Mouse (Mus musculus) lung, postnatal 25 days (tissue): ENCODE measurements at regions not wholly inside any gene's neighbourhood (a gene's known extent, or its start where the extent isn't known, plus 50 kb on each side); places are given as distances from the start of the nearest gene placed in this dataset.

Experiments used
- DNase-seq: peaks from one replicate; pipeline ENCODE4 v3.0.0; 2022; ENCODE audit warnings: low spot score

DNA sequence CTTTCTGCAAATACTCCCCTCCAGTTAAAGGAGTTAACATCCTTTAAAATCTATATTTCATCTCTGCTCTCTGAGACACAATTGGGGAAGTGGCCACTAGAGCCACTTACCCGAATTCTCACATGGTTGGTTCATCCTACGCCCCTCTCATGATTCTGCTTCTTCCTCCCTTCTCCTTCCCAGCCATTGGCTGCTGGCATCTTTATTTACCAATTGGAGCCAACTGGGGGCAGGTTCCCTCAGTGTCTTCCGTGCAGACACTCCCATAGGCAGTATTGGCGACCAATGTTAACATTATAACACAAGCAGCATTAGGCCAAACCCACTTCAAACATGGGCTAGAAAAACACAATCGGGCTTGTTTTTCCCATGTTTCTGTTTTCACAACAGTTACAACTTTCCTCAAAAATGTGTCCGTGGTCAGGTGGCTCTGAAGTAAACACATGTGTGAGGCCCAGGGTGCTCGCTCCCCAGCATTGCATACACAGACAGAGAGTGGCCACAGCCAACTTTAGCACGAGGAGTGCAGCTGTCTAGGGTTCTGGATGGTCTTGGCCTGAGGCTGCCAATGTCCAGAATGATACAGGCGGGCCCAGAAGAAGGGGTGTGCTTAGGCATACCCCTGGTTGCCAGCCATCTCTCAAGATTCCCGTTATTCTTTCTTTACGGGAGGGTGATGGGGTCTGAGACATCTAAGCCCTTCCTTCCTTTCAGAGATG lies 119.1 kb downstream of the Zfp706 start:
- DNase-seq, result no peak

DNA sequence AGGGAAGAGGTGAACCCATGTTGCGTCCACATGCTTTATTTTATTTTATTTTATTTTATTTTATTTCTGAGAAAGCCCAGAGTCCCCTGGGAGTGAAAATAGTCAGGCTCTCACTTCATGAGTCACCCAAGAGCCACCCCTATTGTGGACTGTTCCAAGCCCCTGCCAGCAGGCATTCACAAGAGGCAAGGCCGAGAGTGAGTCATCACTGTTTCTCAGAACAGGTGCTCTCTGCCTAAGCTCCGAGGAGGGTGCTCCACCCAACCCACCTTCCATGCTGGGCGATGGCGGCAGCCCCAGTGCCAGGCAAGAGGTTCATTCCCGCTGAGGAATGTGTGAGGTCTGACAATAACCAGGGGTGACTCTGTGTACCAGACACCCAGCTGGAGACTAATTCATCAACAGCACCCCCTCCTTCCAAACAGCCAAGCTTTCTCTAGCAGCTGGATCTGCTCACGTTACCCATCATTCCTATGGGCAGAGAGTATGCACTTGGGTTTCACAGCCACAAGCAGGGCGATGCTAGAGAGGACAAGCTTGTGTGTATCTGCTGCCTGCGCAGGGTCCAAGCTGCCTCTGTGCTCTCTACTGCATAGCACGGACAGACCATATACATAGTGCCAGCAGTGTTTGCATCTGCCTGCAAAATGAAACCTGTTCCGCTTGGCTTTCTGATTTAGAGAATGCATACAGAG lies 122.8 kb downstream of the Zfp706 start:
- DNase-seq, result peak; percentile 56

DNA sequence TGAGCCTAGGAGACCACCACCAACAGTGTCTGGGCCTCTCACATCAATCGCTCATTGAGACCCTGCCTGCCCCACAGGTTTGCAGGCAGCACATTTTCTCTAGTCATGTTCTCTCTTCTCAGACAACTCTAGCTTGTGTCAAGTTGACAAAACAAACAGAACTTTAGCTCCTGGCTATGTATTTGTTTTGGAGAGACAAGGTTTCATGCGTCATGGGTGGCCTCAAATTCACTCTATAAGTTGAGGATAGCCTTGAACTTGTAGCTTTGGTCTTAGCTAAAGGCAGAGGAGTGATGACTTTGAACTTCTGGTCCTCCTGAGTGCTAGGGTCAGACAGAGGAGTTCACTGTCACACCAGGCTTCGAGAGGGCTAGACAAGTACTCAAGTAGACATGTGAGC lies 123.5 kb downstream of the Zfp706 start:
- no peak for DNase-seq

DNA sequence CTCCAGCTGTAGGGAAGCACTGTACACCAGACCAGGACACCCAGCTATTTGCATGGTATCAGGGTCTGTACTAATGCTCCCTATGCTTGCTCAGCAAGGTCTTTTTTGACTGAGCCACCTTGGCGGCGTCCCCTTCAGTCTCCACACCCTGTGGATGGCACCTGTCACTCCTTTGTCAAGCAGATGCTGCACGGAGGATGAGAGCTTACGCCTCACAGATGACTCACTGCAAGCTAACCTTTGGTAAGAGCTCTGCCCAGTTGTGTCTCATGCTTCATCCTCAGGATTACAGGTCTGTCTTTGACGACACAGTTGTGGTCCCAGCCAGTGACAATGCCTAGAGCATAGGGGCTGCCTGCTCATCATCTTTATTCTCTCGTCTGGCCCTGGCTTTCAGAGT lies 124.4 kb downstream of the Zfp706 start:
- DNase-seq, result no peak

DNA sequence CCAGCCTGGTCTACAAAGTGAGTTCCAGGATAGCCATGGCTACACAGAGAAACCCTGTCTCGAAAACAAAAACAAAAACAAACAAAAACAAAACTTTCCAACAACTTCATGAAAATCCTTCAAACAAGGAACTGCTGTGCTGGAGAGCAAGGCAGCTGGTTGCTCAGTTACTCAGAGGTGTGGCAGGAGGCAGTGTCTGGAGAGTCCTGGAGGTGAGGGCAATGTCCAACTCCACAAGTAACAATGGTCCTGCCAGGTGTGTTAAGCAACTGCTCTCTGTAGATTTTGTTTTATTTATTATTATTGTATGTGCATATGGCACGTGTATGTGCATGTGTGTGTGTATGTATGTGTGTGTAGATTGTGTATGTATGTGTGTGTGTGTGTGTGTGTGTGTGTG lies 126.0 kb downstream of the Zfp706 start:
- DNase-seq, result no peak

DNA sequence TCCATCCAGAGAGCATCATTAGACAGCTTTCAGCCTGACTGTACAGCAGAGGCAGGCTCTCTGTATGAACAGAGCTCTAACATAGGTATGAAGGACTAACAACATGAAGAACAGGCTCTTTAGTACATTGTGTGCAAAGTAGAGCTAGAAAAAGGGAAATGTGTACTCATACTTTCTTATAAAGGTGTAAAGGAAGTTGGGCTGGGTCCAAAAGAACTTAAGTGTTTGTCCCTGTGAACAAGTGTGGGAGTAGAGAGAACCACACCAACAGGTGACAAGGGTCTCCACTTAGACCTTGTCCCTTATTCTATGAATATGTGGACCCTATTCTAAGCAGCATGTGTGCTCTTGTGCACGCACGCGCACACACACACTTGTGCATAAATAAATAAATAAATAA lies 127.0 kb downstream of the Zfp706 start:
- DNase-seq, result peak; percentile 58

DNA sequence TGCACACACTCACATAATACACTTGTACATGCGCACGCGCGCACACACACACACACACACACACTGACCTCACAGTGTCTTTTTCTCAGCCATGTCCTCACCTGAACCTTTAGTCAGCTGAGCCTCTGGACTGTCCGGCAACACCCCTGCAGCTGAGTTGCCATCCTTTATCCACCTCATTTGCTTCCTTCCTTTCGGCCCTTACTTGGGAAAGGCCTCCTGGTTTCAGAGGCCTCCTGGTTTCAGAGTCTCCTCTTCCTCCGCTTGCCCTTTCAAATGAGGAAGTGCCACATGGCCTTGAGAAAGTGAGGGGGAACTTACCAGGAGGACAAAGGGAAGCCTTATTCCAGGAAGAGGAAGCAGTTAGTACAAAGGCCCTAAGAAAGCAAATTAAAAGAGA lies 128.0 kb downstream of the Zfp706 start:
- peak; percentile 42 for DNase-seq

DNA sequence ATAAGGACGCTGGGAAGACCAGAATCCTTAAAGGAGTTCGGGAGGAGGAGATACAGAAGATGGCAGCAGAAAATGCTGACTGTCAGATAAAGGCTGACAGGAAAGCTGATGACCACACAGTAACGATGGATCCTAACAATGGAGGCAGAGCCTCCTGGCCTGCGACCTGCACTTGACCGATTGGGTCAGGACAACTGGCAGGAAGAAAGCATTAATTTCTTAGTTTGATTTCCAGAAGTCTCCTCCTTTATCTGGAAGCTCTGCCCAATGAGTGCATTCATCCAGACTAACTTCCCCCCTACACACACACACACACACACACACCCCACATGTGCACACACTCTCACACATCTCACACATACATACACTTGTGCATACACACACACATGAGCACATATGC lies 128.6 kb downstream of the Zfp706 start:
- no peak for DNase-seq

DNA sequence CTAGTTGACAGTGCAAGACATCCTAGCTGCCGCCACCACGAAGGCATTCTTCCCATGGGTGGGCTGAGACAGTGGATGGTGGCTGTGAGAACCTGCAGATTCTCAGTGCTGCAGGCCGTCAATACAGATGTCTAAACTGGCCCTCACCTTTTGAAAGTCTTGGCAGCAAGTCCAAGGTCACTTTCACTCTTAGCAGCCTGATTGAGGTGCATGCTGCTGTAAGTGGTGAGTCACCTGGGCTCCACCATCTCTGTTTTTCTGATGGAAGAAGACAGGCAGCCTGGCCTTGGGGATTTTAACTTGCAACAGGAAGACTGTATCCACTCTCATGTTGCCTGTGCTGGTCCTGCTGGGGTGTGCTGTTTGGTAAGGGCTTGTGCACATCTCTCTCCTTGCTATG lies 129.3 kb downstream of the Zfp706 start:
- DNase-seq, result no peak

DNA sequence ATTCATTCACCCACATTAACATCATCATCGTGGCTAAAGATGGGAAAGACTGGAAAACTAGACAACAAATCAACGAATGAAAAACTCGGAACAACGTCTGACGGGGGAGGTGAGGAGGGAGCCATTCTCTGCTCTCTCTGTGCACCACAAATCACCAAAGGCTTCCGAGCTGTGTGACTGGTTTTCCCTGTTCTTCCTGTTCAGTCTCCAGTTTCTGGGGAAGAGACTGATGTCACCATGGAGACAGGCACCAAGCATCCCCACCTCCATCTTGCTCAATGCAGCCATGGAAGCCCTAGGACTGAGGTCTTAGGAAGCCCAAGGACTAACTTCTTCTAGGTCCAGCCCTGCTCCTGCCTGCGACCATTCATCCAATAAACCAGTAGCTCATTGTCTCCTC lies 130.1 kb downstream of the Zfp706 start:
- DNase-seq, result no peak

DNA sequence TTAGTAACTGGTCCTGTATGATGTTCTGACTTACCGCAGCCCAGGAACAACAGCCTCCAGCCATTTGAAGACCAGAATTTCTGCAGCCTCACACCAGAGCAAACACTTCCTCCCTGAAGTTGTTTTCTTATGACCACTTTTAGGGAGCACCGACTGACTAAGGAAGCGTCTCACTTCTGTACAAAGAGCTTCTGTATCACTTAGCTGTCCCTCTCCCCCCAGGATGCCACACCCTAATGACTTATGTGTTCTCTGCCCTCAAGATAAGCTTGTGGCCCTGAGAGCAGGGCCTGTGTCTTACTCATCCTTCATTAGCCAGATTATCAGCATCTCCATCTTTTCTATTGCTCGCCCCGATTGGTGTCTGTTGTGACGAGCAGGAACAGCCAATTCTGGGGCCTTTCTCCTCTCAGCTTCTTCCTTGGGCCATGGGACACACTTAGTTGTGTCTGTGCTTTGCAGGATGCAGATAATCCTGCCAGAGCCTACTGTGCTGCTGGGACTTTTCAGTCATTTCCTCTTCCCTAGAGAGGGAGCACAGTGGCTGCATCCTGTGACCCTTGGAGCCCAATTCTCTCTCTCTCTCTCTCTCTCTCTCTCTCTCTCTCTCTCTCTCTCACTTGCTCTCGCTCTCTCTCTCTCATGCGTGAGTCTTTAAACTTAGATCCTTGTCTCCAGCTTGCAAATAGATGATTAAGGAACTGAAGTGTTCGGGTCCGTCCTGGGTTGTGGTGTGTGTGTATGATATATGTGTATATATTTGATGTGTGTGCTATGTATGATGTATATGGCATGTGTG lies 131.4 kb downstream of the Zfp706 start:
- peak; percentile 73 for DNase-seq

DNA sequence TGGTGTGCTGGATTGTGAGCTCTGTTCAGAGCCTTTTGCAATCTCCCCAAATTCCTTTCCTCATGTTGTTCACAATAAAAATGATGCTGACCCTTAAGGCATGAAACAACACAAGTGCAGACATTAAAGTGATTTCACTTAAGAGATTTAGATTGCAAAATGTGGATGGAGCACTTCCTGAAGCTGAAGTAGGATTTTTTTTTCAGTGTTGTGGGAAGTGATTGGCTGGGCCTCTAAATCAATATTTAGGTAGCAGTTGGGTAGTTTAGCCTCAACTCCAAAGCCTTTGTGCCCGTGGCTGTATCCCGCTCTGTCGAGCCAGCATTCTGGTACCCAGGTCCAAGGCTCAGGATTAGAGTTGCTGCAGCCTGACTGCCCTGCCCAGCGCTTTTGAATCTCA lies 133.0 kb downstream of the Zfp706 start:
- DNase-seq, result peak; percentile 54

DNA sequence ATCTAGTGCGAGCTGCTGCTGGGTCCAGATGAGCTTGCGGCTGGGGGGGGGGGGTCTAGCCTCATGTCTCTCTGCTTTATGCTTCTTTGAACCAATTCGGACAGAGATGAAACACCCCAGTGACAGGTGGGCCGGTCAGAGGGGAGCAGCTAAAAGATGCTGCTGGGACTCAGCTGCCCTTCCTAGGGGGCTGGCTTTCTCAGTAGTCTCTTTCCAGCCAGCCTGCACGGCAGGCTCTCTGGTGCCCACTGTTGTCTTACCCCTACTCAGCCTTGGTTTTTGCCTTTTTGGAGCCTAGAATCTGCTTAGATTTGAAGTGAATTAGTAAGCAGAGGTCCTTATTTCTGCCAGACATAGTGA lies 133.7 kb downstream of the Zfp706 start:
- no peak for DNase-seq

DNA sequence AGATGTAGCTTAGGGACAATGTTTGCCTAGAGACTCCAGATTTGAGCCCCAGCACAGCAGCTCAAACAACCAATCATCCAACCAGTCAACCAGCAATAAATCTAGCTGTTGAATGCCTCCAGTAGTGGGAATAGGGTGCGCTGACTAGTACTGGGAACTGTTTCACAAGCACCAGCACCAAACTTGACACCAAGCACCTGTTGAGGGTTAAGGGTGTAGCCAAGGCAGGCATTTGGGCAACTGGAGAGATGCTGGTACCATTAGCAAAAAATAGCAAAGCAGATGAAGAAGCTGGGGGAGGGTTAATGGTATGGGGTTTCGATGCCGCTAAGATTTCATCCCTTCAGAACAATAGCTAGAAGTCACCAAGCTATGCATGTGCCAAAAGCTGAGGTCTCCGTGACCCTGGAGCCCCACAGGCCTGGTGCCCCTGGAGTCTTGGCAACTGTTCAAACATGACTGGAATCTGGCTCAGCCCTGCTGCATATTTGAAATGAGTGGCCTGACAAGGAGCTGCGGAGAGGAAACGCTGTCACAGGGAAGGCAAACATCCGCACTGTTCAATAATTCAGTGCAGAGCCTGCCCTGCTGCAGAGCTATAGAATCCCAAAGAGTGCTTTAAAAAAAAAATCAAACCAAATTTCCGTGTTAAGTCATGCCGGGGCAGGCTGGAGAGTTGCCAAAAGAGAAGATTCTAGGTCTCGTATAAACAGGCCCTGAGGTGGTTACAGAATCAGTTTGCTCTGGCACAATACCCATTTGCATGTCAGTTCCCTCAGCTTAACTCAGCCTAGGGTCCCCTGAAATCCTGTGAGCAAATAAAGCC lies 134.3 kb downstream of the Zfp706 start:
- peak; percentile 92 for DNase-seq

DNA sequence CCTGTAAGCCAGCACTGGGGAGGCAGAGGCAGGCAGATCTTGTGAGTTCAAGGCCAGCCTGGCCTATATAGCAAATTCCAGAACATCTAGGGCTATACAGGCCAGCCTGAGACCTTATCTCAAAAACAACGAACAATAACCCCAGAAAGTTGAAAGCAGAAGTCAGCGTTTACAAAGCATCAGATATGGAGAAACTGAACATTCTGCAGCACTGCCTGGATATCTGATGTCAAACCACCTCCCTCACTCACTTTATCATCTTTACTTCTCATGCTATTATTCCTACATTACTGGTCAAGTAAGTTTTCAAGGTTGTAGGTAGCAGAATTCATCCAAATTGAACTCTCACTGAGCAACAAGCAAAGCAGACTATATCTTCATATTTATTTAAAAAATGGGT lies 135.0 kb downstream of the Zfp706 start:
- DNase-seq, result no peak

DNA sequence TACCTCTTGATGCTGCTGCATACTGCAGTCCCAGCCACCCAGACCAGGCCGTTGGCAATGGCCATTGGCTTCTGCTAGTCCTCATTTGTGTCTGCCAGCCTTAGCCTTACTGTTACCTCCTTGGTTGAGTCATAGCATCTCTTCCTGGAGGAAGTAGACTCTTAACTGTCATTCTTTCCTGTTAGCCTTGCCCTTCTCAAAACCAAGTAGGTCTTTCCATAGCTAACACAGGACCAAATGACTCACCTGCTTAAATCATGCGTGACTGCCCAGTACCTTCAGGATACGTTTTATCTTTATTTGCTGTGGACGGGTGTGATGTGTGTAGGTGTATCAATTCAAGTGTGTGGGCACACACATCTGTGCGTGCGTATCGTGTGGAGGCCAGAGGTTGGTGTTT lies 136.9 kb downstream of the Zfp706 start:
- no peak for DNase-seq

DNA sequence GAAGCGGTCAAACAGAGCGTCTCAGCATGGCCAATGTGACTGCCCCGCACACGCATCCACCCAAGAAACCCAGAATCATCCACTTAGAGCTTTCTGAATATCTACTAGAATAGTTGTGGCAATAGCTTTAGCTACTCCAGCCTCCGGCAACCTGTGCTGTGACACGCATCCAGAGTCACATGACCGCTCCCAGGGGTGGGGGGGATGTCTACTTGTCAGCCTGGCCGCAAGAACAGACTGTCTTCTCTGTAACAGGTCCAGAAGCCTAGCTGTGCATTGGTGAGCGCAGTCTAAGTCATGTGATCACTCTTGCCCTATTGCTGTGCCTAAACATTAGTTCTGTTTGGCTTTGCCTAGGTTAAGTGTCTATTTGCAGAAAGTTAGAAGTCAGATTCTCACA lies 137.5 kb downstream of the Zfp706 start:
- no peak for DNase-seq

DNA sequence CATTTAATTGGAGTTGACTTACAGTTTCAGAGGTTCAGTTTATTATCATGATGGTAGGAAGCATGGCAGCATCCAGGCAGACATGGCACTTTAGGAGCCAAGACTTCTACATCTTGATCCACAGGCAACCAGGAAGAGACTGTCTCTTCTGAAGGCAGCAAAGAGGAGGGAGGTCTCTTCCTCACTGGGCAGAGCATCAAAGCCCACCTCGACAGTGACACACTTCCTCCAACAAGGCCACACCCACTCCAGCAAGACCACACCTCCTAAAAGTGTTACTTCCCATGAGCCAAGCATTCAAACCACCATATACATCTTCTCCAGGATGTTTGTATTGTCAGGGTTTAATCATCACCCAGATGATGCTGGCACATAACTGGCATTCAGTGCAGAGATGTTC lies 141.5 kb downstream of the Zfp706 start:
- DNase-seq, result no peak

DNA sequence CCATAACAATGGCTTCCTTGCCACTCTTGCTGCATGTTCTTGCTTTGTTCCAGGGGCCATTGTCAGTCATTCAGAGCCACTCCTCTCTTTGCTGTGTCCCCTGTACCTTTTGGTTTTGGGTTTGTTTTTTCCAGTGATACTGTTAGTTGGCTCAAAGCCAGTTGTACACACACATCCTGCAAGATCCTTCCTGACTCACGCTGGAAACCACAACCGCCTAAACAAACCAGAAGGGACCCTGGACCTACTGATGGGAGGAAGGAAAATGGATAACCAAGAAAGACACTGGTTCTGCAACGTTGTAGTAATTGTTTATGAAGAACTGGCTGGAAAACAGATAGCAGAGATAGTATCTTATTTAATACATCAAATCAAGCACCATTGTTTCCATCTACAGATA lies 142.2 kb downstream of the Zfp706 start:
- DNase-seq, result peak; percentile 44

DNA sequence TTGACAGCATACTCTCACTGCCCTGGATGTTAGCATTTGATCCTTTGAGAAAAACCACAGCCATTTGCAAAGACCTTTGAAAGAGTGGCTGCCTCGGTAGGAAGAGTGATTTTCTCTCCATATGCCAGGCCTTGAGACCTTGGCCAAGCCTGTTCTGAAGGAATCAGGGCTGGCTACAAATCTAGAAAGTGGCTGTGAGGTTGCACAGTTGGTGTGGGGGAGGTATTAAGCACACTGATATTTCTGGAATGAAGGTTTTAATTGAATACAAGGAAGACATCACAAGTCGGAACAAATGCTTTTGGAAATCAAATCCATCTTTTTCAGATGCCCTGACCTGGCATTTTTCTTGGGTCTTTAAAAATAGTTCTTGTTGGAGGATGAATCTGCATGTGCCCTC lies 143.5 kb downstream of the Zfp706 start:
- no peak for DNase-seq

DNA sequence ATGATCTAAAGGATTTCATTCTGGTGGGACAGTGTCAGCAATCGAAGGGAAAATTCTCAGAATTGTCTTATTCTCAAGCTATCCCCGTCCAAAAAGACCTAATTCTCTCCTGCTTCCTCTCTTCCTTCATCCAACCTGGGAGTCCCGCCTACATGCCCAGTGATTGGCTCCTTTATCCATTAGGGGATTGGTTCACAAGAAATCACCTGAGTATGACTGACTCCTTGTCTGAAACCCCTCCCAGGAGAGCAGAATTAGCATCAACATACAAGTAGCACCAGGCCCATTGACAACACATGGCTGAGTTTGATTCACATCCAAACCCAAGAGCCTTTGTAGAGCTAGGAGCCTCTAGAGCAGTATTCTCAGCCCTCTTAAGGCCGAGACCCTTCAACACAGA lies 148.9 kb downstream of the Zfp706 start:
- DNase-seq, result no peak

DNA sequence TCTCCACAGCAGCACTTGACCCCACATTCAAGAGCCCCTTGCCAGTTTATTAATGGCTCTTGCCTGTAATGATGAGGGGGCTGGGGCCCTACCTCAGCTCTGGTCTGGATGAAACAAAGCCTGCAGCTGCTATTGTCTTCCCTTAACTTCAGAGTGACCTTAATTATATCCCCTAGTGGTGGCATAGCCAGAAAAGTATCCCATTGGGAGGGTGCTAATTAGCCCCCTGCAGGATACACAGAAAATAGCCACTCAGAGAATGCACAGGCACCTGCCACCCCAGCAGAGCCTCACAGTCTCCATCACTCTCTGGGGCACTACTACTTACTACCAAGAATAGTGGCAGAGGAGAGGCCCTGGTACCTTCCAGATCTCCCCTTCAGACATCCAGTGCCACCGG lies 150.0 kb downstream of the Zfp706 start:
- no peak for DNase-seq
